Mouse (Mus musculus): Measurements from ENCODE around the gene 4930455H04Rik.

4930455H04Rik gene

GRCm38 (mm10) chr3:116966800-116967199 is 1.3 kb upstream of the 4930455H04Rik start:
- no peak for DNase-seq (ENCODE audit: low spot score)

GRCm38 (mm10) chr3:116967436-116967835 is 631 bp upstream of the 4930455H04Rik start:
- no peak for DNase-seq (ENCODE audit: low spot score)

DNA sequence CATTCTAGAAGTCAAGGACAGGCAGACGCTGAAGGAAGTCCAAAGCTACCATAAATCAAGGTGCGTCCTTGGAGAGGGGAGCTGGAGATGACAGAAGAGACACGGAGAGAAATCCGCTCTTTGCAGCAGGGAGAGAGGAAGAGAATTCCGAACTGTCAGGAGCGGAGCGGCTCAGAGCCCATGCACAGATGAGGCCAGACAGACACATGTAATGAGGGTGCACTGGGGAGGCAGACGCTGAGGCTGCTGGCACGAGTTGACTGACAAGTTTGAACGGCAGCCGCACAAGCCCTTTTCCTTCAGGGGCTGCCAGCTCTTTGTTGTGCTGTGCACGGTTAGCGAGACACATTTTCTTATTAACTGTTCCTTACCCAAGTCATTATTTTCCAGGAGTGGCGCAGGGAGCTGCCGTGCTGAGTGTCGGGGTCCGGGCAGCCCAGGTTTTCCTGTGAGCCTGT is 502 bp downstream of the 4930455H04Rik start, which contains the start of gene Palmd:
Gene Palmd (minus strand): TSS at position 448 of the 458 bp plus-strand sequence.
- DNase-seq (ENCODE audit: low spot score): peak; percentile 61

DNA sequence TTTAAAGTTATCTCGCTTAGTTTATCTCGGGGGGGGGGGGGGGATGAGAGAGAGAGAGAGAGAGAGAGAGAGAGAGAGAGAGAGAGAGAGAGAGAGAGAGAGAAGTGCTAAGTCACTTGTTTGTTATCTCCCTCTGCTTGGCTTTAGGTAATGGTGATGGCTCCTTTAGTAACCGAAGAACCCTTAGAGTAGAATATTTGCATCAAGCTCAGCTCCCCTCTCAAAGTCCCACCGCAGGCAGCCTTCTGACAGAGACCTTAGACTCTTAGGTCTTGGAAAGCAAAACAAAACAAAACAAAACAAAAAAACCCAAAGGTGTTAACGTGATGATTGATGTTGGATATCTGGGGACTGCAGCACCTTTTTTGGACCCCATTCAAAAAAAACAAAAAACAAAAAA is 936 bp downstream of the 4930455H04Rik start:
- no peak for DNase-seq (ENCODE audit: low spot score)

- DNase-seq (ENCODE audit: low spot score): peak; percentile 7
These were observed 1.7 kb downstream of the 4930455H04Rik start for GRCm38 (mm10) chr3:116969786-116970185.

DNA sequence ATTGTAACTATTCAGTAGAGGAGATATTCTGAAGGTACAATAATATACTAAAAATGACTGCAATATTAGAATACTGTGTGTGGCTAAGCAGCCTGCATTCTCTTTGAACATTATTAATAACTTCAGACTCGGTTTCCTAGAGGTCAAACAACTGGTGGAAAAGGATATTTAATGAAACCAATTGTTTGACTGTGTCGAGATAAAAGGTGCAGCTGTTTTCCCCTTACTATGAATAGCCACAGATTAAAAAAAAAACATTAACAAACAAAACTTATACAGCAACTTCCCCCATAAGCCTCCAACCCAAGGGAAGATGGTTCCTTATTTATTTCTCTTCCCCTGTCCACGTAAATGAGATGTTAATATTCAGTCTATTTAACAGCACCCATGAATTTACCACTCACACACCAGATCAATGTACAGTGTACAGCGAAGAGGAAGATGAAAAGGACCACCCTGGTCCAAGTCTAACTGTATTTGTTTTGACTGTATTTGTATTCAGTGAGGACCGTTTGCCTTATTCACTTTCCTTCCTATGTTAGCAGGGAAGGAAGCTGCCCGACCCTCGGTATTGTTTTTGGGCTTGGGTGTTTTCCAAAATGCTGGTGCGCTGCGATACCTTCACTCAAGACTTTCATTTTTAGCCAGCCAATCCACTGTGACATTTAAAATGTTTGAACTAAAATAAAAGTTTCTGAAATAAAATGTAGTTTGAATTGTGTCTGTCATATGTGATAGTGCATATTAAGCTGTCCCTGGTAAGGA is 13.9 kb downstream of the 4930455H04Rik start:
- DNase-seq (ENCODE audit: low spot score): no peak

- DNase-seq (ENCODE audit: low spot score): peak; percentile 48
These were observed 17.0 kb downstream of the 4930455H04Rik start for GRCm38 (mm10) chr3:116985042-116985455.

- no peak for DNase-seq (ENCODE audit: low spot score)
These were observed 17.7 kb downstream of the 4930455H04Rik start for GRCm38 (mm10) chr3:116985741-116986140.

DNA sequence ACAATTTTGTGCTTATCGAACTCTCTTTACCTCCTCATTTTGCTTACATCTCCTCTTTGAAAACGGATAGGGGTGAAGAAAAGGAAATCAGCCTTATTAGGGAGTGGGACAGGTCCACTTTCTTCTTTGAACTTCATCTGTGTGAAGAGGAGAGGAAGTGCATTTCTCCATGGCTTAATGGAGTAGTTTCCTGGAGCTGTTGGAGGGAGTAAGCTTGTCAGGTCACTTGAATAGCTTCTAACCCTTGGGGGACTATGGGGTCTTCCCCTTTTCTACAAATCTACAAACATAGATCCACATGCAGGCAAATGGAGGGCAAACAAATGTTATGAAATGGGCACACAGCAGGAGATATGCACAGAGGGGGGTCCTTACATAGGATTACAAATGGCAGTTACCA is 18.4 kb downstream of the 4930455H04Rik start:
- no peak for DNase-seq (ENCODE audit: low spot score)

DNA sequence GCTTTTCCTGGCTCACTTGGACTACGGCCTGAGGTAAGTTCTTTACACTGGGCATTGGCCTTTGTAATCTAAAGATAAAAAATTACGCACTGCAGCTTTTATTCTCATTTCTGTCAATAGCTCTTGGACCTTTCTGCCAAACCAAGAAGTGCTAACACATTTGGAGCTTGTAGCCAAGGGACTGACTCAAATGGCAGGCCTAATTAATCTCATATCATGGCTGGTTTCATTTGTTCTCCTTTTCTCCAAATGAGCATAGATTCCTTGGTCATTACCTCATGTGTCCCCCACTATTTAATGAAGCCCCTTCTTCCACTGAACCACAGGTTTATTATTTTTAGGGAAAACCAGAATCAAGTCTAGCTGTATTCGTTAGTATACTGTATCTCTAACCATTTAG is 20.2 kb downstream of the 4930455H04Rik start:
- DNase-seq (ENCODE audit: low spot score): no peak

DNA sequence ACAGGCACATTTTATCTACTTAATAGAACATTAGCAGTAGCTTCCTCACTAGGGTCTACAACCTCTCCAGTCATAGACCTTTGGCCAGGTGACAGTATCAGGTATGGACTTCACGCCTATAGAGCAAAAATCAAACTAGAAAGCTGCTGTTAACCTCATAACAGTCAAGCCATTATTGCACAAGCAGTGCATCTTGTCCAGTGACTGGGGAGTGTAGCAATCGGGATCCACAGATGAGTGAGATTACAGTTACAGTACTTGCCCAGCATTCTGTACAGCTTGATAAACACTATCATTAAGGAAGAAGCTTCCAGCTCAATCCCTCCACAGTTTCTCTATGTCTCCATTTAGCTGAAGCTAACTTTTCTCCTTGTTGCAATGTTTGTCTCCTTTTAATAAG is 23.1 kb downstream of the 4930455H04Rik start:
- no peak for DNase-seq (ENCODE audit: low spot score)

GRCm38 (mm10) chr3:116993011-116993410 is 24.9 kb downstream of the 4930455H04Rik start:
- DNase-seq (ENCODE audit: low spot score): no peak

DNA sequence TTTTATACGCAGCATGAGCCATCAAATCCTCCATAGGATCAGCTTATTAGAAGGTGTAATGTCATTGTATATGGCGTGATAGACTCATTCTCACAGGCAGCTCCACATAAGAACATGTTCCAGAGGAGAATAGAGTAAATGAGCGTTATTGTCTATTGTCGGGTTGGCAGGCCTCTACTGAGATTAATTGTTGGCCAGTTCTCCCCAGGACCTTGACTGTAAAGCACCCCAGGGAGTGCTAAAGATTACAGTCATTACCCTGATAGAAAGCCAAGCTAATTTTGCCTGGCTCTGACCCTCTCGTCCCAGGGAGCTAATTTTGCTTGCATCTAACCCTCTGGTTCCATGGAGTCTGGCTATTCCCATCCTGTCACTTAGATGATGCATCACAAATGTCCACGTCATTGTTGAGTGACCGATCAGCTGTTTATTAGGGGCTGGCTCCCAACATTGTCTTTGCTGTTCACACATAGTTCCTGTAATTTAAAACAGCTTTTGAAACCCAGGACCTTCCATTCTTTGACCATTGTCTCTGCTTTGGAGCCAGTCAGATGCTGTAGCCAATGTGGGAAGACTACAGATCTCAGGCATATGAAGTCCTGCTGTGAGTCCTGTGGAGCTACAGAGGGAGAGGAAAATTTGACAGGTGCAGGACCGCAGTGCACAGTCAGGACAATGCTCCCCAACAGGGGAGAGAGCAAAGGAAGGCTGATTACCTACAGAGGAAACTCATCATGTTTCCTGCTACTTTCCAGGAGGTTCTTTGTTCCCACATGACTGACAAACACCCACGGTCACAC is 33.8 kb downstream of the 4930455H04Rik start:
- DNase-seq (ENCODE audit: low spot score): peak; percentile 30

DNA sequence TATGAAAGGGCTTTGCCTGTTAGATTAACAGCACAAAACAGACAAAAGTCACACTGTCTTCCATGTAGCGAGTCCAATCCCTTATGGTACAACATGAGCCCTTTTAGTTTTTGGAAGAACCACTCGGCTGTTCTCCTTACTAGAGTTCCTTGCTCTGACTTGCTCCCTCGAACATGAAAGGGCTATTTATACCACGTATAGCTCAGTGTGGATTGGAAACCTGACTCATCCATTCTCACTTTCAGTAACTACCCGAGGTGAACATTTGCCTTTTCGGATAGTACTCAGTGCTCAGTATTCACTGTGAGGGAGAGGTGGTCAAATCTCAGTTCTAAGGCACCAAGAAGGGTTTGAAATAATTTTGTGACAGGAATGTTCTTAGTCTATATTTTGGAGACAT is 35.3 kb downstream of the 4930455H04Rik start:
- DNase-seq (ENCODE audit: low spot score): no peak

DNA sequence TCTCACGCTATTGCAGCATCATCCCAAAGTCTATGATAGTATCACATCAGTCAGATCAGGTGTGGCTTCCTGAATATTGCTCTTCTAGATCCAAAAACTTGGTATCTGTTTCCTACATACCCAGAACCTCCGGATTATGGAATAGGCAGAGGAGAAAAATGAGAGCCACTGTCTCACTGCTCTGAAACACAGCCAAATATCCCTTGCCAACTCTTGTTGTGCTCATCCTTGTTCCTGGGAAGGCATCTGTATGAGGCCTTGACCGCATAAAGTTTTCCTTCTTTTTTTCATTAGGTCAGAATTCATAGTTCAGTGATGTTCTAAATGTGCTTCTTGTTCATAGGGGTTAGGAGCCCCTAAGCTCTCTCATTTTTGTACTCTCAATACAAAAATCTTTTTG is 38.6 kb downstream of the 4930455H04Rik start:
- DNase-seq (ENCODE audit: low spot score): no peak

- DNase-seq (ENCODE audit: low spot score): no peak
These were observed 39.3 kb downstream of the 4930455H04Rik start for GRCm38 (mm10) chr3:117007340-117007739.

DNA sequence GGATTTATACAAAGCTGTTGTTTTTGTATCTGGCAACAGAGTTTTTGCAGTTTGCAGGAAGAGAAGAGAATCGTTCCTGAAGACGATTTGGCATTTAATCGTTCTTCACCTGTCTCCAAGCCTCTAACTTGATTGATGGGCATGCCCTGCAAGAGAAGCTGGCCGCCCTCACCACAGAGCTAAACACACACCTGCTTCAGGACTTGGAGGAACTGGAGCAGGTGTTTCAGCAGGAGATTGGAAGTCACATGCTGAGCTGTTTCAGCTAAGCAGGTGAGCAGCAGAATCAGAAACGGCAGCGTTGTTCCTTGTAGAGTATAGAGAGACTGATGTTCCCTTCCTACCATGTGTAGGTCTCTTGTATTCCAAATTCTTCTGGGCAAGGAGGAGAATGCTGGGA is 42.1 kb downstream of the 4930455H04Rik start:
- DNase-seq (ENCODE audit: low spot score): no peak

DNA sequence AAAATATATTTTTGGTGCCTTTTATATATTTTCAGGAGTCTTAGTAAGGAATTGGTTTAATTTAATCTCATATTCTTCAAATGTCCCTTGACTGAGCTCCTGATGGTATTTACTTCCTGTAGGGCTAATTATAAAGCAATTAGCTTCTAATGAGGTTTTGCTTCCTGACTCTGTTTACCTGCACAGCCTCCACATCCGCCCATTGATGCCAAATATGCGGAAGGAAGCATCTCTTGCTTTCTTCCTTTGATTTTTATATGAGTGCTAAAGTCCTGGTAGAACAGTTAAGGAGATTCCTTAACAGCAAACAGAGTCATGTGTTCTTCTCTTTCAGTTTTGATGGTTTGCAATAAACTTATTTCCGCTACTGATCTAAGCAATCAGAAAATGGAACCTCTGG is 52.3 kb downstream of the 4930455H04Rik start:
- no peak for DNase-seq (ENCODE audit: low spot score)

DNA sequence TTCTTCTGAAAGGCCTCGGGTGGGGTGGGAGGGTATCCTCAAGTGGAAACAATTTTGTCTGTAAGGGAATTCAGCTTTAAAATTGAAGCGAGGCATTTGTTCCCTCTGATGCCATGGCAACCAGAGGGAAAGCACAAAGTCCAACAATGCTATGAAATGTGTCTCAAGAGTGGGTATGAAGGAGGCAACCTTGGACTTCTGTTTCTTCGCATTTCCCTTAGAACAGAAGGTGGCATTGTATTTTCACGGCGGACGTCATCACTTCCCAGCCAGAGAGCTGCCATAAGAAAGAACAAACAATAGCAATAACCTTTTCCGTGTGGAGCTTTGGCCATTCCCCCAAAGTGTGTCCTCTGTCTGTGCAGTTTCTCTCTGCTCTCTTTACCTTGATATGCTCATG is 53.8 kb downstream of the 4930455H04Rik start:
- DNase-seq (ENCODE audit: low spot score): no peak

DNA sequence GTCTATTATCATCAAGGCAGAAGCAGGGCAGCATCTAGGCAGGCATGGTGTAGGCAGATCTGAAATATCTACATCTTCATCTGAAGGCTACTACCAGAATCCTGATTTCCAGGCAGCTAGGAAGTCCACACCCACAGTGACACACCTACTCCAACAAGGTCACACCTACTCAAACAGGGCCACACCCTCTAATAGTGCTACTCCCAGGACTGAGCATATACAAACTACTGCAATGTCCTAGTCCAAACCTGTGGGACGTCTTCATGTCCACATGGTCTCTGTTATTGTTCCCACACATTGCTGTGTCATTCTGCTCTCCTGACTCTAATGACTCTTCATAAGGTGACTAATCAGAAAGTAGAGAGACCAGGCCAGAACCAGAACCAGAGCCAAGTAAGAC is 56.0 kb downstream of the 4930455H04Rik start:
- DNase-seq (ENCODE audit: low spot score): no peak

DNA sequence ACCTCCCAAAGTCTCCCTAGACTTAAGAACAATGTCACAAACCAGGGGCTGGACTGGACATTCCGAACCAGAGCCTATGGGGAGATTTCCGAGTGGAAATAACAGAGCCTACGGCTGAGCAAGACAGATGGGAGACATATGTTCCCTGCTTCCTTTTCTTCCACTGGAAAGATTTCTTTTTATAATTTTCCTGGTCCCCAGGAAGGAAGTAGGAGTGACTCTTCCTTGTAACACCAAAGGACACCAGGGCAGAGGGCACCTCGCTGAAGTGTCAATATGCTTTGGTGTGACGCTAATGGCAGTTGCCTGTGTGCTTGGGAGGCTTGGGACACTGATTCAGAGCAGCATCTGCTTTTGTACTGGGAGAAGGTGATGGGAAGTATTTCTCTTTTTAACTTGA is 56.5 kb downstream of the 4930455H04Rik start:
- no peak for DNase-seq (ENCODE audit: low spot score)

- DNase-seq (ENCODE audit: low spot score): no peak
These were observed 57.4 kb downstream of the 4930455H04Rik start for GRCm38 (mm10) chr3:117025421-117025820.
